Mouse (Mus musculus) CH12.LX (cell line): Measurements from ENCODE around the gene Wdr63.

Experiments
- CHD1 ChIP-seq: IDR thresholded peaks from 2 replicates; pipeline ENCODE4 v1.6.1; 2012; ENCODE audit warnings: low read depth, low read length, improper control_type of control experiment, inconsistent platforms
- CTCF ChIP-seq, 2 experiments: IDR thresholded peaks in 1 of 2; conservative IDR thresholded peaks in 1 of 2; 2 replicates each; pipeline ENCODE4 v1.5.1; 2011 to 2012; ENCODE audit warnings: low read depth in 2 of 2, low read length in 2 of 2, improper control_type of control experiment in 1 of 2, inconsistent platforms in 1 of 2, mild to moderate bottlenecking in 1 of 2, moderate library complexity in 1 of 2
- E2F4 ChIP-seq: IDR thresholded peaks from 2 replicates; pipeline ENCODE4 v1.6.1; 2011; ENCODE audit warnings: low read depth, low read length, improper control_type of control experiment; ENCODE audit not compliant: insufficient replicate concordance
- JUND ChIP-seq: conservative IDR thresholded peaks from 2 replicates; pipeline ENCODE4 v1.6.1; 2011; ENCODE audit warnings: low read depth, low read length, improper control_type of control experiment
- KAT2A ChIP-seq: IDR thresholded peaks from 2 replicates; pipeline ENCODE4 v1.6.1; 2012; ENCODE audit warnings: low read length, improper control_type of control experiment, inconsistent platforms; ENCODE audit not compliant: insufficient replicate concordance
- MAFK ChIP-seq: IDR thresholded peaks from 2 replicates; pipeline ENCODE4 v1.6.1; 2011; ENCODE audit warnings: low read length, improper control_type of control experiment; ENCODE audit not compliant: insufficient replicate concordance
- PAX5 ChIP-seq: IDR thresholded peaks from 2 replicates; pipeline ENCODE4 v1.6.1; 2012; ENCODE audit warnings: low read length, inconsistent platforms, mixed read lengths
- POLR2A ChIP-seq: IDR thresholded peaks from 2 replicates; pipeline ENCODE4 v1.6.1; 2011; ENCODE audit warnings: low read depth, mild to moderate bottlenecking, improper control_type of control experiment, low read length
- TCF12 ChIP-seq: IDR thresholded peaks from 2 replicates; pipeline ENCODE4 v1.6.1; 2014; ENCODE audit warnings: low read depth, mild to moderate bottlenecking, inconsistent platforms, low read length, improper control_type of control experiment
- UBTF ChIP-seq: IDR thresholded peaks from 2 replicates; pipeline ENCODE4 v1.6.1; 2012; ENCODE audit warnings: low read depth, mild to moderate bottlenecking, inconsistent platforms, low read length, improper control_type of control experiment, moderate library complexity

GRCm38 (mm10) chr3:146059356-146059926 is 48.5 kb downstream of the Wdr63 start:
- TF ChIP-seq CTCF (conservative IDR thresholded peaks at IDR 0.05 in 1 of 2, IDR thresholded peaks at IDR 0.05 in 1 of 2; ENCODE audit: low read depth in 2 of 2, low read length in 2 of 2) (peak in 1 of 2 experiments; percentile 49; a peak in 2 of 4 replicates), MAFK (peak; percentile 77; the same call in 1 of the 2 replicates), CHD1 (no peak), TCF12 (peak; percentile 75), JUND (no peak), E2F4 (no peak), KAT2A (no peak), UBTF (no peak), PAX5 (no peak), POLR2A (no peak)
